Mouse (Mus musculus) left cerebral cortex, adult 11 months (tissue): Measurements from ENCODE around the gene Gm10491.
"Not testable (repeated sequence)": the region's sequence is repeated elsewhere in the genome, so short reads cannot be mapped to it uniquely, and the experiment has no call there.

Experiments
- DNase-seq: peaks from one replicate; pipeline ENCODE4 v3.0.0; 2022; ENCODE audit warnings: low spot score

Gene Gm10491

GRCm38 (mm10) chrX:7907735-7908134 is at the start of gene Gm10491:
Gene Gm10491 (minus strand): TSS chrX:7907835.
- no peak for DNase-seq

GRCm38 (mm10) chrX:7950091-7950490 is 42.5 kb upstream of the Gm10491 start:
- no peak for DNase-seq

- DNase-seq: peak; percentile 92
Measured at GRCm38 (mm10) chrX:7947900-7948492, 40.4 kb upstream of the Gm10491 start.

GRCm38 (mm10) chrX:7947108-7947899 is 39.7 kb upstream of the Gm10491 start, which contains the start of gene Hdac6:
Gene Hdac6 (minus strand): TSS chrX:7947889.
- DNase-seq: no peak

- DNase-seq: no peak
Measured at GRCm38 (mm10) chrX:7945618-7946017, 38.0 kb upstream of the Gm10491 start.

GRCm38 (mm10) chrX:7937667-7938066 is 30.0 kb upstream of the Gm10491 start:
- no peak for DNase-seq

- DNase-seq: no peak
Measured at GRCm38 (mm10) chrX:7936874-7937273, 29.2 kb upstream of the Gm10491 start.

GRCm38 (mm10) chrX:7928270-7928790 is 20.7 kb upstream of the Gm10491 start, which contains the start of gene Eras:
Gene Eras (minus strand): TSS chrX:7928607.
- DNase-seq: no peak

- DNase-seq: no peak
Measured at GRCm38 (mm10) chrX:7927116-7927515, 19.5 kb upstream of the Gm10491 start.

- DNase-seq: no peak
Measured at GRCm38 (mm10) chrX:7926266-7926665, 18.6 kb upstream of the Gm10491 start.

GRCm38 (mm10) chrX:7922032-7922431 is 14.4 kb upstream of the Gm10491 start:
- DNase-seq: no peak

- peak; percentile 29 for DNase-seq
Measured at GRCm38 (mm10) chrX:7919601-7920383, 12.2 kb upstream of the Gm10491 start, which contains the start of gene Pcsk1n. Gene Pcsk1n (plus strand): TSS chrX:7919822.

GRCm38 (mm10) chrX:7917960-7918359 is 10.3 kb upstream of the Gm10491 start:
- not testable (repeated sequence) for DNase-seq

- DNase-seq: not testable (repeated sequence)
Measured at GRCm38 (mm10) chrX:7915669-7916068, 8.0 kb upstream of the Gm10491 start.

- DNase-seq: no peak
Measured at GRCm38 (mm10) chrX:7910473-7910872, 2.8 kb upstream of the Gm10491 start.

GRCm38 (mm10) chrX:7909242-7909641 is 1.6 kb upstream of the Gm10491 start, which contains the start of gene Gm10490:
Gene Gm10490 (plus strand): TSS chrX:7909542.
- DNase-seq: not testable (repeated sequence)

- no peak for DNase-seq
Measured at GRCm38 (mm10) chrX:7904441-7904840, 3.2 kb downstream of the Gm10491 start.

- DNase-seq: peak; percentile 87
Measured at GRCm38 (mm10) chrX:7898880-7899874, 8.5 kb downstream of the Gm10491 start, which contains the start of the genes Pqbp1 and Timm17b. Gene Pqbp1 (minus strand): TSS chrX:7899269. Gene Timm17b (plus strand): TSS chrX:7899357.

- no peak for DNase-seq
Measured at GRCm38 (mm10) chrX:7898211-7898610, 9.4 kb downstream of the Gm10491 start.

GRCm38 (mm10) chrX:7883841-7884567 is 23.6 kb downstream of the Gm10491 start, which contains the start of gene Slc35a2:
Gene Slc35a2 (plus strand): TSS chrX:7884028.
- DNase-seq: peak; percentile 81
